Mouse (Mus musculus) MEL (cell line): ENCODE data around the gene Utrn. TPM values are rescaled to one million over a fixed set of nuclear protein-coding genes. Genes with fewer than 3 reads are reported as not detected.
A peak's percentile ranks its signal among the peaks of the same experiment; 100 is the strongest.

Source experiments
- DNase-seq: peaks from one replicate; pipeline ENCODE4 v3.0.0; 2011; ENCODE audit warnings: low read depth, low spot score
- H3K27ac ChIP-seq: 2 replicates; pipeline ENCODE4 v1.5.1; 2012; ENCODE audit warnings: low read depth, mild to moderate bottlenecking, control low read depth, low read length, moderate library complexity; ENCODE audit not compliant: control insufficient read depth
- H3K27me3 ChIP-seq, 2 experiments: fragments of 150-350 bp in 1 of 2; sonication (generic) in 1 of 2; 2 replicates each; pipeline ENCODE4 v1.6.1; 2012; ENCODE audit warnings: low read length in 2 of 2, mild to moderate bottlenecking in 2 of 2, improper control_type of control experiment in 1 of 2, moderate library complexity in 1 of 2; ENCODE audit not compliant: insufficient read depth in 2 of 2, control insufficient read depth in 1 of 2
- H3K36me3 ChIP-seq, 2 experiments: 2 replicates each; pipeline ENCODE4 v1.6.1; 2012 to 2014; ENCODE audit warnings: low read length in 2 of 2, improper control_type of control experiment in 1 of 2, inconsistent platforms in 1 of 2, mild to moderate bottlenecking in 1 of 2; ENCODE audit not compliant: insufficient read depth in 2 of 2, control insufficient read depth in 1 of 2
- H3K4me1 ChIP-seq, 2 experiments: fragments of 150-350 bp in 1 of 2; sonication (generic) in 1 of 2; 2 replicates each; pipeline ENCODE4 v1.6.1; 2012; ENCODE audit warnings: low read length in 2 of 2, improper control_type of control experiment in 1 of 2, mild to moderate bottlenecking in 1 of 2; ENCODE audit not compliant: insufficient read depth in 2 of 2, control insufficient read depth in 1 of 2
- H3K4me3 ChIP-seq, 2 experiments: fragments of 150-350 bp in 1 of 2; sonication (generic) in 1 of 2; 2 replicates each; pipeline ENCODE4 v1.5.1; 2012; ENCODE audit warnings: low read depth in 2 of 2, low read length in 2 of 2, mild to moderate bottlenecking in 2 of 2, moderate library complexity in 2 of 2, control low read depth in 1 of 2, improper control_type of control experiment in 1 of 2; ENCODE audit not compliant: control insufficient read depth in 1 of 2, insufficient read depth in 1 of 2
- H3K79me2 ChIP-seq: 2 replicates; pipeline ENCODE4 v1.6.1; 2012; ENCODE audit warnings: mild to moderate bottlenecking, low read length, moderate library complexity; ENCODE audit not compliant: control insufficient read depth, poor library complexity, insufficient read depth
- H3K9ac ChIP-seq: 2 replicates; pipeline ENCODE4 v1.6.1; 2012; ENCODE audit warnings: low read depth, mild to moderate bottlenecking, control low read depth, low read length, moderate library complexity; ENCODE audit not compliant: control insufficient read depth, poor library complexity, severe bottlenecking
- H3K9me3 ChIP-seq: fragments of 150-350 bp; sonication (generic); replicated peaks from 2 replicates; pipeline ENCODE4 v1.6.1; 2012; ENCODE audit warnings: mild to moderate bottlenecking, low read length, improper control_type of control experiment, moderate library complexity; ENCODE audit not compliant: insufficient read depth
- BHLHE40 ChIP-seq: IDR thresholded peaks from 2 replicates; pipeline ENCODE4 v1.6.1; 2012; ENCODE audit warnings: low read depth, mild to moderate bottlenecking, inconsistent platforms, low read length, improper control_type of control experiment, borderline replicate concordance
- CHD1 ChIP-seq: IDR thresholded peaks from 2 replicates; pipeline ENCODE4 v1.6.1; 2012; ENCODE audit warnings: low read depth, mild to moderate bottlenecking, inconsistent platforms, low read length, improper control_type of control experiment
- CHD2 ChIP-seq: IDR thresholded peaks from 2 replicates; pipeline ENCODE4 v1.6.1; 2011; ENCODE audit warnings: low read length, improper control_type of control experiment
- CTCF ChIP-seq, 3 experiments: IDR thresholded peaks in 2 of 3; conservative IDR thresholded peaks in 1 of 3; 2 replicates each; pipeline ENCODE4 v1.5.1; 2011 to 2012; ENCODE audit warnings: low read length in 3 of 3, low read depth in 2 of 3, mild to moderate bottlenecking in 2 of 3, improper control_type of control experiment in 1 of 3, inconsistent platforms in 1 of 3, mixed read lengths in 1 of 3, moderate library complexity in 1 of 3; ENCODE audit not compliant: control insufficient read depth in 1 of 3, insufficient read depth in 1 of 3, poor library complexity in 1 of 3, severe bottlenecking in 1 of 3
- E2F4 ChIP-seq: IDR thresholded peaks from 2 replicates; pipeline ENCODE4 v1.6.1; 2011; ENCODE audit warnings: low read depth, low read length, improper control_type of control experiment, borderline replicate concordance
- EP300 ChIP-seq, 2 experiments: IDR thresholded peaks; 2 replicates each; pipeline ENCODE4 v1.6.1; 2011; ENCODE audit warnings: improper control_type of control experiment in 2 of 2, low read length in 2 of 2, low read depth in 1 of 2, mild to moderate bottlenecking in 1 of 2
- ETS1 ChIP-seq: IDR thresholded peaks from 2 replicates; pipeline ENCODE4 v1.6.1; 2012; ENCODE audit warnings: low read depth, mild to moderate bottlenecking, inconsistent platforms, low read length, improper control_type of control experiment, moderate library complexity
- GABPA ChIP-seq: IDR thresholded peaks from 2 replicates; pipeline ENCODE4 v1.6.1; 2012; ENCODE audit warnings: low read depth, mild to moderate bottlenecking, inconsistent platforms, low read length, improper control_type of control experiment, moderate library complexity
- GATA1 ChIP-seq: IDR thresholded peaks from 2 replicates; pipeline ENCODE4 v1.6.1; 2011; ENCODE audit warnings: low read depth, low read length, improper control_type of control experiment
- KAT2A ChIP-seq: conservative IDR thresholded peaks from 2 replicates; pipeline ENCODE4 v1.6.1; 2012; ENCODE audit warnings: low read depth, low read length, improper control_type of control experiment, inconsistent platforms
- MEF2A ChIP-seq: IDR thresholded peaks from 2 replicates; pipeline ENCODE4 v1.6.1; 2014; ENCODE audit warnings: low read depth, mild to moderate bottlenecking, inconsistent platforms, low read length, improper control_type of control experiment; ENCODE audit not compliant: poor library complexity, insufficient replicate concordance, severe bottlenecking; ENCODE audit errors: extremely low read depth
- MYB ChIP-seq: IDR thresholded peaks from 2 replicates; pipeline ENCODE4 v1.6.1; 2011; ENCODE audit warnings: mild to moderate bottlenecking, low read depth, low read length, improper control_type of control experiment
- MYC ChIP-seq: IDR thresholded peaks from 2 replicates; pipeline ENCODE4 v1.6.1; 2011; ENCODE audit warnings: low read depth, mild to moderate bottlenecking, low read length, improper control_type of control experiment, moderate library complexity
- NRF1 ChIP-seq: IDR thresholded peaks from 2 replicates; pipeline ENCODE4 v1.6.1; 2014; ENCODE audit warnings: low read depth, mild to moderate bottlenecking, inconsistent platforms, low read length, improper control_type of control experiment, moderate library complexity; ENCODE audit not compliant: poor library complexity, insufficient read depth, severe bottlenecking
- POLR2AphosphoS5 ChIP-seq: IDR thresholded peaks from 2 replicates; pipeline ENCODE4 v1.6.1; 2012; ENCODE audit warnings: low read depth, borderline replicate concordance, mild to moderate bottlenecking, inconsistent platforms, low read length, moderate library complexity, mixed read lengths
- RAD21 ChIP-seq: IDR thresholded peaks from 2 replicates; pipeline ENCODE4 v1.6.1; 2011; ENCODE audit warnings: mild to moderate bottlenecking, low read depth, low read length, improper control_type of control experiment
- RCOR1 ChIP-seq: IDR thresholded peaks from 2 replicates; pipeline ENCODE4 v1.6.1; 2012; ENCODE audit warnings: low read depth, mild to moderate bottlenecking, inconsistent platforms, low read length, improper control_type of control experiment
- SIN3A ChIP-seq: IDR thresholded peaks from 2 replicates; pipeline ENCODE4 v1.6.1; 2012; ENCODE audit warnings: low read length, improper control_type of control experiment, inconsistent platforms
- SMC3 ChIP-seq: IDR thresholded peaks from 2 replicates; pipeline ENCODE4 v1.6.1; 2011; ENCODE audit warnings: low read depth, low read length, improper control_type of control experiment
- TAL1 ChIP-seq: IDR thresholded peaks from 2 replicates; pipeline ENCODE4 v1.6.1; 2012; ENCODE audit warnings: mild to moderate bottlenecking, inconsistent platforms, low read length, moderate library complexity, mixed read lengths
- TCF12 ChIP-seq: IDR thresholded peaks from 2 replicates; pipeline ENCODE4 v1.6.1; 2014; ENCODE audit warnings: low read depth, mild to moderate bottlenecking, inconsistent platforms, low read length, improper control_type of control experiment, moderate library complexity
- USF1 ChIP-seq: IDR thresholded peaks from 2 replicates; pipeline ENCODE4 v1.6.1; 2014; ENCODE audit warnings: low read depth, mild to moderate bottlenecking, inconsistent platforms, low read length, improper control_type of control experiment, moderate library complexity
- ZC3H11A ChIP-seq: IDR thresholded peaks from 2 replicates; pipeline ENCODE4 v1.6.1; 2012; ENCODE audit warnings: low read depth, mild to moderate bottlenecking, inconsistent platforms, low read length, improper control_type of control experiment
- ZKSCAN1 ChIP-seq: IDR thresholded peaks from 2 replicates; pipeline ENCODE4 v1.6.1; 2012; ENCODE audit warnings: low read depth, mild to moderate bottlenecking, inconsistent platforms, low read length, improper control_type of control experiment, moderate library complexity
- ZMIZ1 ChIP-seq: IDR thresholded peaks from 2 replicates; pipeline ENCODE4 v1.6.1; 2012; ENCODE audit warnings: low read depth, mild to moderate bottlenecking, inconsistent platforms, low read length, improper control_type of control experiment, moderate library complexity
- ZNF384 ChIP-seq: IDR thresholded peaks from 2 replicates; pipeline ENCODE4 v1.6.1; 2012; ENCODE audit warnings: low read depth, mild to moderate bottlenecking, inconsistent platforms, low read length, improper control_type of control experiment
- polyA plus RNA-seq, 2 experiments: library from polyadenylated mRNA; stranded (reverse) in 1 of 2; unstranded in 1 of 2; fragments of >175 nt in 1 of 2; fragments of >200 nt in 1 of 2; gene quantifications; 2 replicates each; pipeline versions ENCODE4 v1.2.1 to v1.2.4; 2012; ENCODE audit warnings: low replicate concordance in 2 of 2, low read depth in 1 of 2; ENCODE audit not compliant: insufficient read length in 2 of 2, insufficient read depth in 1 of 2, missing spikeins in 1 of 2
- total RNA-seq: library from RNA; depleted of rRNA; stranded (reverse); fragments of 300-350 nt; gene quantifications from 2 replicates; pipeline ENCODE4 v1.2.3, GENCODE M21; 2012

The Utrn gene
- total and polyA plus RNA-seq, 3 experiments = 2.3 to 4.3 TPM; not detected in 1

DNA sequence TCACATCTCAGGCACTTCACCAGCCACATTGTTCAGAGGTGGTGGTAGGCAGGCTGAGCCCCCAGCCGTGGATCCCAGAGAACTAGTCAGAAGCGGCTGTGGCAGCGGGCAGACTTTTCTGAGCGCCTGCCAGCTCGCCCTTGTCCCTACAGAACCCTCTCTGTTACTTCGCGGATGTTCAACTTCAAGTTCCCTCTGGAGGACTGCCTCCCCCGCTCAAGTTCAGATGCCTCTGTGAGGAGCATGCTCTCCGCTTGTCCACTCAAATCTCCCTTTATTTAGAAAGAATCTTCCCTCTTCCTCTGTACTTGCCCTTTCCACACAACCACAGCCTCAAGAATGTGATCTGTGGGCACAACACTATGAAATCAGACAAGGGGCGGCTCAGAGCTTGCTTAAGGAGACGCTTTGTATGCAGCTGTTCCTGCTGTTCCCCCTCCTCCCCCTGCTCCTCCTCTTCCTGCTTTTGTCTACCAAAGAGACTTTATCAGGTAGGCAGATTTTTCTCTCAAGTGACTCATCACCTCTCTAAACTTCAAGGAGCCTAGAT, 42.9 kb upstream of the Utrn start (continued):
- no peak for TF ChIP-seq MEF2A
- 0 out of 2 replicates have a peak, but pooled peaks have one; percentile 34 for TF ChIP-seq ZMIZ1
- TF ChIP-seq RCOR1 = peak; percentile 57; the same call in 1 of the 2 replicates
- TF ChIP-seq SMC3 = no peak
- peak; percentile 75 for TF ChIP-seq ETS1
- peak; percentile 55 to 59; a peak in 3 of 4 replicates for TF ChIP-seq EP300 (IDR thresholded peaks at IDR 0.05; ENCODE audit: low read depth in 1 of 2, low read length in 2 of 2)
- TF ChIP-seq BHLHE40 = no peak
- peak; percentile 80 for TF ChIP-seq SIN3A
- no peak for TF ChIP-seq MYB
- no peak for TF ChIP-seq POLR2AphosphoS5
- no peak for TF ChIP-seq ZC3H11A
- TF ChIP-seq MYC = no peak
- no peak for TF ChIP-seq NRF1
- no peak for TF ChIP-seq RAD21
- peak; percentile 65 for TF ChIP-seq GATA1
- no peak for TF ChIP-seq TCF12
- no peak for TF ChIP-seq ZKSCAN1
- TF ChIP-seq GABPA = no peak
- TF ChIP-seq CHD1 = no peak

GRCm38 (mm10) chr10:12911451-12911850, 42.3 kb upstream of the Utrn start:
- TF ChIP-seq CHD2 (no peak), MYB (no peak), ZNF384 (no peak), ZKSCAN1 (no peak), POLR2AphosphoS5 (no peak), NRF1 (no peak), CTCF (IDR thresholded peaks at IDR 0.05 in 2 of 3, conservative IDR thresholded peaks at IDR 0.05 in 1 of 3; ENCODE audit: control insufficient read depth in 1 of 3, insufficient read depth in 1 of 3, low read depth in 2 of 3, low read length in 3 of 3, poor library complexity in 1 of 3, severe bottlenecking in 1 of 3) (no peak), KAT2A (no peak), ZC3H11A (no peak), SMC3 (no peak), TAL1 (no peak), MYC (no peak), ETS1 (no peak), GABPA (no peak), RAD21 (no peak), USF1 (no peak), GATA1 (no peak), E2F4 (no peak)
- Histone ChIP-seq H3K9me3 (no peaks in the 10 kb centered on the region), H3K4me1 (peaks cover 0 to 6% of the 10 kb centered on the region in 2 experiments; a peak in 3 of 4 replicates), H3K79me2 (no peaks in the 10 kb centered on the region; the same call in 1 of the 2 replicates), H3K9ac (peak overlapping the region; percentile 65), H3K36me3 (peaks cover 0 to 4% of the 10 kb centered on the region in 2 experiments; a peak in 2 of 4 replicates), H3K4me3 (peak overlapping the region; percentile 64 to 72), H3K27ac (no peak overlapping the region; the same call in 1 of the 2 replicates), H3K27me3 (no peaks in the 10 kb centered on the region)
- DNase-seq = no peak
